Mouse (Mus musculus) myocyte (in vitro differentiated cells): ENCODE measurements at regions not wholly inside any gene's neighbourhood (a gene's known extent, or its start where the extent isn't known, plus 50 kb on each side); places are given as distances from the start of the nearest gene placed in this dataset.

Experiments
- H3K27me3 ChIP-seq: one replicate; pipeline ENCODE4 v1.6.1; 2011; ENCODE audit not compliant: control insufficient read depth, insufficient read depth, insufficient read length
- H3K36me3 ChIP-seq: one replicate; pipeline ENCODE4 v1.6.1; 2011; ENCODE audit not compliant: control insufficient read depth, insufficient read depth
- H3K4me2 ChIP-seq: one replicate; pipeline ENCODE4 v1.6.1; 2011; ENCODE audit warnings: low read depth, control low read depth
- H3K4me3 ChIP-seq: one replicate; pipeline ENCODE4 v1.5.1; 2011; ENCODE audit warnings: mild to moderate bottlenecking, control low read depth, moderate library complexity
- H3K79me2 ChIP-seq: one replicate; pipeline ENCODE4 v1.6.1; 2011; ENCODE audit not compliant: control insufficient read depth, insufficient read depth
- H3ac ChIP-seq: one replicate; pipeline ENCODE4 v1.6.1; 2011; ENCODE audit not compliant: control insufficient read depth, insufficient read length
- CEBPB ChIP-seq: IDR thresholded peaks from 2 replicates; pipeline ENCODE4 v1.6.1; 2011; ENCODE audit warnings: mild to moderate bottlenecking, moderate library complexity; ENCODE audit not compliant: poor library complexity, insufficient read depth, severe bottlenecking
- E2F4 ChIP-seq: IDR thresholded peaks from one replicate; pipeline ENCODE4 v1.6.1; 2011; ENCODE audit warnings: mild to moderate bottlenecking, control low read depth, moderate library complexity; ENCODE audit not compliant: insufficient read depth
- MAX ChIP-seq: IDR thresholded peaks from one replicate; pipeline ENCODE4 v1.6.1; 2011; ENCODE audit warnings: low read depth, mild to moderate bottlenecking, control low read depth
- MYOD1 ChIP-seq, 3 experiments: IDR thresholded peaks; one replicate each; pipeline ENCODE4 v1.6.1; 2011; ENCODE audit warnings: control low read depth in 2 of 3, low read depth in 2 of 3, mild to moderate bottlenecking in 2 of 3, moderate library complexity in 1 of 3; ENCODE audit not compliant: insufficient read length in 2 of 3, control insufficient read depth in 1 of 3
- MYOG ChIP-seq, 3 experiments: IDR thresholded peaks; one replicate each; pipeline ENCODE4 v1.6.1; 2011; ENCODE audit warnings: control low read depth in 2 of 3, low read depth in 2 of 3, mild to moderate bottlenecking in 2 of 3; ENCODE audit not compliant: insufficient read length in 2 of 3, control insufficient read depth in 1 of 3, insufficient read depth in 1 of 3
- POLR2A ChIP-seq: IDR thresholded peaks from one replicate; pipeline ENCODE4 v1.6.1; 2011; ENCODE audit warnings: low read depth, mild to moderate bottlenecking, control low read depth, moderate library complexity; ENCODE audit not compliant: insufficient read length
- POLR2AphosphoS2 ChIP-seq: IDR thresholded peaks from one replicate; pipeline ENCODE4 v1.6.1; 2011; ENCODE audit warnings: low read depth, control low read depth; ENCODE audit not compliant: insufficient read length
- REST ChIP-seq: IDR thresholded peaks from one replicate; pipeline ENCODE4 v1.6.1; 2011; ENCODE audit warnings: mild to moderate bottlenecking, control low read depth, moderate library complexity; ENCODE audit not compliant: insufficient read depth, insufficient read length
- SRF ChIP-seq: IDR thresholded peaks from one replicate; pipeline ENCODE4 v1.6.1; 2011; ENCODE audit warnings: low read depth; ENCODE audit not compliant: control insufficient read depth, insufficient read length
- TCF12 ChIP-seq: IDR thresholded peaks from one replicate; pipeline ENCODE4 v1.6.1; 2011; ENCODE audit warnings: mild to moderate bottlenecking, control low read depth; ENCODE audit not compliant: poor library complexity, insufficient read depth, severe bottlenecking
- TCF3 ChIP-seq: IDR thresholded peaks from one replicate; pipeline ENCODE4 v1.6.1; 2011; ENCODE audit warnings: low read depth, control low read depth; ENCODE audit not compliant: insufficient read length
- USF1 ChIP-seq: IDR thresholded peaks from one replicate; pipeline ENCODE4 v1.6.1; 2011; ENCODE audit warnings: low read depth, mild to moderate bottlenecking, control low read depth, moderate library complexity

DNA sequence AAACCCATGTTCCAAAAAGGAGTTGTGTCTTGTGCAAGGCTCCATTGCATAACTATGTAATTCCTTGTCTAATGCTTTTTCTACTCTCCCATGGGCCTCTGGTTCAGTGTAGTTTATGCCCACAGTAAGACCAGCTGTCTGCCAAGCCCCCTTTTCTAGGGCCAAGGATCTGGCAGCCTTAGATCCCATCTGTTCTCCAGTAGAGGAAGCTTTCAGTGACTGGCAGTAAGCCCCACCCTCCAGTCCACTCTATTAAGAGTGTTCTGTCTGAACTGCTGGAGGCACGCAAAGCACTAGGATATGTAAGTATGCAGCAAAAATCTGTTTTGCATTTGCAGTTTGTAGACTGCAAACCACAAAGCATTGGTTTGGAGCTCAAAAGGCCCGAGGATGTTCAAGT is 303.5 kb downstream of the Ar start:
- TF ChIP-seq MAX (no peak), CEBPB (no peak), USF1 (no peak), TCF3 (no peak), E2F4 (no peak), MYOG (IDR thresholded peaks at IDR 0.05; ENCODE audit: control insufficient read depth in 1 of 3, insufficient read depth in 1 of 3, insufficient read length in 2 of 3, low read depth in 2 of 3) (no peak)
- Histone ChIP-seq H3K36me3 (no peaks in the 10 kb centered on the region), H3K79me2 (no peaks in the 10 kb centered on the region), H3K4me3 (no peak overlapping the region), H3K4me2 (no peak overlapping the region), H3K27me3 (no peaks in the 10 kb centered on the region), H3ac (no peak overlapping the region)

GRCm38 (mm10) chrX:98476473-98477254 is 328.1 kb downstream of the Ar start:
- H3K79me2 ChIP-seq, result no peaks in the 10 kb centered on the region

More at GRCm38 (mm10) chrX:98476473-98477254, 328.1 kb downstream of the Ar start:
- Histone ChIP-seq H3K36me3 (no peaks in the 10 kb centered on the region), H3K27me3 (no peaks in the 10 kb centered on the region), H3K4me3 (no peak overlapping the region), H3K4me2 (no peak overlapping the region), H3ac (no peak overlapping the region)
- TF ChIP-seq MYOD1 (IDR thresholded peaks at IDR 0.05; ENCODE audit: control insufficient read depth in 1 of 3, insufficient read length in 2 of 3, low read depth in 2 of 3) (no peak), TCF12 (no peak), MYOG (IDR thresholded peaks at IDR 0.05; ENCODE audit: control insufficient read depth in 1 of 3, insufficient read depth in 1 of 3, insufficient read length in 2 of 3, low read depth in 2 of 3) (no peak), POLR2A (no peak), POLR2AphosphoS2 (no peak), E2F4 (no peak), TCF3 (no peak), SRF (no peak), USF1 (no peak), REST (no peak), CEBPB (no peak)
